Mouse (Mus musculus): Measurements from ENCODE around the gene Pxn.

Pxn gene

GRCm38 (mm10) chr5:115581662-115582061, 75.2 kb downstream of the Pxn start:
- no peak for DNase-seq (ENCODE audit: low read depth)

- no peak for DNase-seq (ENCODE audit: low read depth)
Measured at GRCm38 (mm10) chr5:115585616-115586015, 79.1 kb downstream of the Pxn start.

- no peak for DNase-seq (ENCODE audit: low read depth)
Measured at GRCm38 (mm10) chr5:115586166-115586565, 79.7 kb downstream of the Pxn start.

- no peak for DNase-seq (ENCODE audit: low read depth)
Measured at GRCm38 (mm10) chr5:115586780-115587179, 80.3 kb downstream of the Pxn start.

GRCm38 (mm10) chr5:115591028-115591427, 84.6 kb downstream of the Pxn start:
- DNase-seq (ENCODE audit: low read depth), result no peak

GRCm38 (mm10) chr5:115591506-115591905, 85.0 kb downstream of the Pxn start:
- no peak for DNase-seq (ENCODE audit: low read depth)

- DNase-seq (ENCODE audit: low read depth), result no peak
Measured at GRCm38 (mm10) chr5:115603561-115603960, 97.1 kb downstream of the Pxn start.
